Mouse (Mus musculus) inflammation-experienced regulatory T-cells, adult 6 months (primary cell): ENCODE measurements around the gene Ptges. TPM values are rescaled to one million over a fixed set of nuclear protein-coding genes. Genes with fewer than 3 reads are reported as not detected.

Experiments used
- ATAC-seq: one replicate; pipeline ENCODE4 v1.8.0; 2017
- polyA plus RNA-seq, 3 experiments: library from polyadenylated mRNA; unstranded; fragments of 100-300 nt; shearing (Covaris generic); gene quantifications; one replicate each; pipeline ENCODE4 v1.2.1; 2017

Ptges gene
- polyA plus RNA-seq, 3 experiments from 2014 or later = not detected

- no peak for ATAC-seq
Observed at GRCm38 (mm10) chr2:30897291-30897690, 32.4 kb downstream of the Ptges start.

GRCm38 (mm10) chr2:30893946-30894345 is 35.7 kb downstream of the Ptges start:
- no peak for ATAC-seq

- no peak for ATAC-seq
Observed at GRCm38 (mm10) chr2:30893399-30893798, 36.3 kb downstream of the Ptges start.

GRCm38 (mm10) chr2:30891002-30891401 is 38.7 kb downstream of the Ptges start:
- no peak for ATAC-seq

GRCm38 (mm10) chr2:30885453-30886163 is 44.1 kb downstream of the Ptges start:
- no peak for ATAC-seq

- ATAC-seq = no peak
Observed at GRCm38 (mm10) chr2:30884852-30885373, 44.8 kb downstream of the Ptges start.

GRCm38 (mm10) chr2:30881215-30881614 is 48.4 kb downstream of the Ptges start:
- ATAC-seq = no peak

GRCm38 (mm10) chr2:30879481-30879880 is 50.2 kb downstream of the Ptges start:
- no peak for ATAC-seq

GRCm38 (mm10) chr2:30875621-30876432 is 53.8 kb downstream of the Ptges start:
- ATAC-seq = no peak

- no peak for ATAC-seq
Observed at GRCm38 (mm10) chr2:30875096-30875495, 54.6 kb downstream of the Ptges start.

GRCm38 (mm10) chr2:30874445-30874844 is 55.2 kb downstream of the Ptges start:
- ATAC-seq = no peak

GRCm38 (mm10) chr2:30872669-30873068 is 57.0 kb downstream of the Ptges start:
- ATAC-seq = no peak

- no peak for ATAC-seq
Observed at GRCm38 (mm10) chr2:30870863-30871262, 58.8 kb downstream of the Ptges start.

- ATAC-seq = no peak
Observed at GRCm38 (mm10) chr2:30865426-30865825, 64.2 kb downstream of the Ptges start.

GRCm38 (mm10) chr2:30864968-30865381 is 64.7 kb downstream of the Ptges start:
- ATAC-seq = no peak

GRCm38 (mm10) chr2:30863574-30863973 is 66.1 kb downstream of the Ptges start:
- no peak for ATAC-seq

GRCm38 (mm10) chr2:30862081-30862480 is 67.6 kb downstream of the Ptges start:
- ATAC-seq = no peak

GRCm38 (mm10) chr2:30859782-30860181 is 69.9 kb downstream of the Ptges start:
- ATAC-seq = no peak

- ATAC-seq = no peak
Observed at GRCm38 (mm10) chr2:30857076-30857475, 72.6 kb downstream of the Ptges start.

- ATAC-seq = no peak
Observed at GRCm38 (mm10) chr2:30852771-30853313, 76.8 kb downstream of the Ptges start.

GRCm38 (mm10) chr2:30850581-30850980 is 79.1 kb downstream of the Ptges start:
- no peak for ATAC-seq

- ATAC-seq = no peak
Observed at GRCm38 (mm10) chr2:30848184-30848583, 81.5 kb downstream of the Ptges start.

GRCm38 (mm10) chr2:30846723-30847122 is 82.9 kb downstream of the Ptges start:
- no peak for ATAC-seq
